Comparison of ENCODE assay signal across 1 mouse cellular context in genomic region chr6:38531211-38531820, GRCm38 (mm10).
TF ChIP-seq lines count a peak whose summit lies in the region.

No protein-coding gene starts in this region.

TF ChIP-seq in MEL, 35 proteins besides CTCF, POLR2A, EP300 and RAD21 (continued from another document):
- TF ChIP-seq TBP (IDR thresholded peaks at IDR 0.05; ENCODE audit: low read depth, low read length) (no peak), MYC (IDR thresholded peaks at IDR 0.05; ENCODE audit: low read depth, low read length) (0 out of 2 replicates have a peak, but pooled peaks have one; percentile 38), MYB (IDR thresholded peaks at IDR 0.05; ENCODE audit: low read depth, low read length) (no peak), USF1 (IDR thresholded peaks at IDR 0.05; ENCODE audit: low read depth, low read length) (no peak), CHD1 (IDR thresholded peaks at IDR 0.05; ENCODE audit: low read depth, low read length) (no peak), ETS1 (IDR thresholded peaks at IDR 0.05; ENCODE audit: low read depth, low read length) (peak; percentile 18; the same call in 1 of the 2 replicates), KAT2A (conservative IDR thresholded peaks at IDR 0.05; ENCODE audit: low read depth, low read length) (no peak), SIN3A (IDR thresholded peaks at IDR 0.05; ENCODE audit: low read length) (peak; percentile 69), ZC3H11A (IDR thresholded peaks at IDR 0.05; ENCODE audit: low read depth, low read length) (peak; percentile 93), GATA1 (IDR thresholded peaks at IDR 0.05; ENCODE audit: low read depth, low read length) (no peak), USF2 (IDR thresholded peaks at IDR 0.05; ENCODE audit: borderline replicate concordance in 1 of 2, insufficient read depth in 1 of 2, low read depth in 1 of 2, low read length in 2 of 2) (no peak), GABPA (IDR thresholded peaks at IDR 0.05; ENCODE audit: low read depth, low read length) (no peak), NELFE (IDR thresholded peaks at IDR 0.05; ENCODE audit: low read depth, low read length) (no peak)
